Mouse (Mus musculus): Measurements from ENCODE around the gene Hvcn1.

DNA sequence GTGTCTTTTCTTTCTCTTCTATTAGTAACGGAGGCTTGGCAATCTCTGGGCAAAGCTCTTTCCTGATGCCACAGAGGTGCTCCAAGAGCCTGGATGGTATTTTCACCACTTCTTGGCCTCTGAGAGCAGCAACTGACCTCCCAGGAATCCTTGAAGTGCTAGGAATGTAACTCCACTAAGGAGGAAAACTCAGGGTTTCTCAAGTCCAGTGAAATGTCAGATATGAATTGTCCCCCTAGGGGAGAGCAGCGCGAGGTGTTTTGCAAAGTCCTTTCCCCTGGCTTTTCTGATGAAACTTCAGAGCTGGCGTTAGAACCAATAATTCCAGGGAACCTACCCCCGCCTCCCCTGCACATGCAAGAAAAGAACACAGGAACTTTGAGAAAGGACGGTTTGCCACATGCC is 73.8 kb downstream of the Hvcn1 start:
- TF ChIP-seq CTCF (IDR thresholded peaks at IDR 0.05; ENCODE audit: extremely low read depth, insufficient read depth, insufficient read length, insufficient replicate concordance) (no peak), POLR2A (IDR thresholded peaks at IDR 0.05; ENCODE audit: low read depth, low read length) (no peak)
